Mouse (Mus musculus): Measurements from ENCODE around the gene Sgpp2. TPM values are rescaled to one million over a fixed set of nuclear protein-coding genes. Genes with fewer than 3 reads are reported as not detected.

Sgpp2 gene
- polyA plus RNA-seq, 1 experiment from 2014 or later, result 22.1 TPM

DNA sequence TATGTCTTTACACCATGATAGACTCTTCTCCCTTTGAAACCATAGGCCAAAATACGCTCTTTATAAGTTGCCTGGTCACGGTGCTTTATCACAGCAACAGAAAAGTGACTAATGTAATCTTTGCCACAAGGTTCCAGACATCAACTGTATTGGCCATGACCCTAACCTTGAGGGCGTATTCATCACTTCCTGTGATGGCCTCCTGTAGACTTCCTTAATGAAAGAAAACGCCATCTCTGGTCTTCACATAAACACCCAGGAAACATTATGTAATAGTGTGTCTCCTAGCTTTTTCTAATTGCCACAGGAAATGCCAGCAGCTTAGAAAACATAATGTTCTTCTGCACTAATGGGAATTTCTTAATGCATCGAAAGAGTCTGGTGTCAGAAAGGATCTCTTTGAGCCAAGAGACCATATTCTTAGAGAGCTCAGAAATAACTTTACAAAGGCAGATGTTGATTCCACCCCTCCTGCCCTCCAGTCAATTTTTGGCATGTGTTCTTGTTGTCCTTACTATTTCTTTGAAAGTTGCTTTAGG is 20.5 kb downstream of the Sgpp2 start:
- WGBS, result 76% methylated on average over 5 of the region's 5 CpGs

GRCm38 (mm10) chr1:78337726-78338125 is 27.6 kb downstream of the Sgpp2 start:
- Histone ChIP-seq H3K27ac (ENCODE audit: low read length) (peak overlapping the region; percentile 23; the same call in 1 of the 2 replicates), H3K27me3 (ENCODE audit: insufficient read depth, low read length) (no peaks in the 10 kb centered on the region), H3K9ac (replicated peaks; ENCODE audit: low read length) (0 out of 2 replicates have a peak overlapping the region, but pooled peaks have one; percentile 14), H3K4me1 (ENCODE audit: insufficient read depth, low read length) (peaks cover 28% of the 10 kb centered on the region), H3K4me3 (ENCODE audit: low read length) (peak overlapping the region; percentile 2; the same call in 1 of the 2 replicates), H3K36me3 (ENCODE audit: insufficient read depth, low read length) (no peaks in the 10 kb centered on the region), H3K4me2 (replicated peaks; ENCODE audit: low read depth, low read length) (peak overlapping the region; percentile 40), H3K9me3 (ENCODE audit: low read length) (no peaks in the 10 kb centered on the region)
- WGBS, result 24% methylated on average over 7 of the region's 7 CpGs
- no peak for ATAC-seq (ENCODE audit: low FRiP score, low TSS enrichment)

More for the DNA sequence above, 20.5 kb downstream of the Sgpp2 start:
- Histone ChIP-seq H3K4me1 (ENCODE audit: insufficient read depth, low read length) (no peaks in the 10 kb centered on the region; the same call in 1 of the 2 replicates), H3K4me2 (replicated peaks; ENCODE audit: low read depth, low read length) (no peak overlapping the region), H3K9ac (replicated peaks; ENCODE audit: low read length) (no peak overlapping the region), H3K27me3 (ENCODE audit: insufficient read depth, low read length) (no peaks in the 10 kb centered on the region), H3K27ac (ENCODE audit: low read length) (no peak overlapping the region), H3K4me3 (ENCODE audit: low read length) (no peak overlapping the region), H3K36me3 (ENCODE audit: insufficient read depth, low read length) (no peaks in the 10 kb centered on the region), H3K9me3 (ENCODE audit: low read length) (no peaks in the 10 kb centered on the region)
- no peak for ATAC-seq (ENCODE audit: low FRiP score, low TSS enrichment)

DNA sequence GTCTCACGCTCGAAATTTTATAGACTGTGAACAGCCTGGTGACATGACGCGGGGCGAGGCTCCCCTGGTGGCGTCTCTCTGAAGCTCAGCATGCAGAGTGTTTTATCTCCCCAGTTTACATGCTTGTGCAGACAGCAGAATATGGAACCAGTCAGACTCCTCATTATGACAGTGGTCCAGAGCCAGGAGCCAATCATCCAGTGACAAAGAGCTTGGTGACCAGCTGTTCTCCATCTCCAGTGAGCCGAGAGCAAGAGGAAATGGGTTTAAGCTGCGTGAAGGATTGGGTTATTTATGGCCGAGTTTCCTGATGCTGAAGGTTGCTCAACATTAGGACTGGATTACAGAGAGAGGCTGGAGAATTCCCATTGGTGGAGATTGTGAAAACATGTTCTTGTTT is 28.1 kb downstream of the Sgpp2 start:
- peak overlapping the region; percentile 2; the same call in 1 of the 2 replicates for H3K4me3 ChIP-seq (ENCODE audit: low read length)
- H3K9me3 ChIP-seq (ENCODE audit: low read length), result no peaks in the 10 kb centered on the region
- no peaks in the 10 kb centered on the region for H3K36me3 ChIP-seq (ENCODE audit: insufficient read depth, low read length)
- peak overlapping the region; percentile 72 for H3K27ac ChIP-seq (ENCODE audit: low read length)
- no peak overlapping the region for H3K9ac ChIP-seq (replicated peaks; ENCODE audit: low read length)
- ATAC-seq (ENCODE audit: low FRiP score, low TSS enrichment), result peak; percentile 95
- H3K4me1 ChIP-seq (ENCODE audit: insufficient read depth, low read length), result peaks cover 28% of the 10 kb centered on the region
- peak overlapping the region; percentile 40 for H3K4me2 ChIP-seq (replicated peaks; ENCODE audit: low read depth, low read length)
- WGBS, result 9% methylated on average over 9 of the region's 9 CpGs
- no peaks in the 10 kb centered on the region for H3K27me3 ChIP-seq (ENCODE audit: insufficient read depth, low read length)

DNA sequence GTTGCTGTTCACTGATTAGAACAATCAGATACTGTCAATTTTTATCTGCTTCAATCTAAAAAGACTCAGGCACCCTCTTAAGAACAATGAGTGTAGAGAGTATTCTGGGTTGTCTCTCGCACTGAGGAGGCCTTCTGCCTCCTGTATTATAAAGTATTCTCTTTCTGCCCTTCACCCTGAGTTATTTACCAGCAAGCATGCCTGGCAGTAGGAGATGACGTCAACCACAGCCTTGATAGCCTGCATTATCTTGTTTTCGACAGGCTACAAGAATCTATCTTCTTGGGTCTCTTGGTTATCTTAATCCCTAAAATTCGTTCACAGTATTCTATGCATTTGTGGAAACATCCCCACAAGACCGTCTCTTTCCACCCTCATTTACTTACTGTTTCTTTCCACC is 29.8 kb downstream of the Sgpp2 start:
- WGBS, result 61% methylated on average over 5 of the region's 5 CpGs
- Histone ChIP-seq H3K4me3 (ENCODE audit: low read length) (no peak overlapping the region), H3K9ac (replicated peaks; ENCODE audit: low read length) (no peak overlapping the region), H3K4me2 (replicated peaks; ENCODE audit: low read depth, low read length) (no peak overlapping the region), H3K27ac (ENCODE audit: low read length) (no peak overlapping the region), H3K4me1 (ENCODE audit: insufficient read depth, low read length) (peaks cover 28% of the 10 kb centered on the region), H3K27me3 (ENCODE audit: insufficient read depth, low read length) (no peaks in the 10 kb centered on the region), H3K9me3 (ENCODE audit: low read length) (no peaks in the 10 kb centered on the region), H3K36me3 (ENCODE audit: insufficient read depth, low read length) (no peaks in the 10 kb centered on the region)
- no peak for ATAC-seq (ENCODE audit: low FRiP score, low TSS enrichment)

- Histone ChIP-seq H3K27me3 (ENCODE audit: insufficient read depth, low read length) (no peaks in the 10 kb centered on the region), H3K4me3 (ENCODE audit: low read length) (no peak overlapping the region), H3K9me3 (ENCODE audit: low read length) (no peaks in the 10 kb centered on the region), H3K4me2 (replicated peaks; ENCODE audit: low read depth, low read length) (no peak overlapping the region), H3K36me3 (ENCODE audit: insufficient read depth, low read length) (no peaks in the 10 kb centered on the region), H3K9ac (replicated peaks; ENCODE audit: low read length) (no peak overlapping the region), H3K27ac (ENCODE audit: low read length) (no peak overlapping the region), H3K4me1 (ENCODE audit: insufficient read depth, low read length) (peaks cover 28% of the 10 kb centered on the region)
- 33% methylated on average over 5 of the region's 5 CpGs for WGBS
- ATAC-seq (ENCODE audit: low FRiP score, low TSS enrichment), result no peak
These were observed 30.4 kb downstream of the Sgpp2 start for GRCm38 (mm10) chr1:78340584-78340983.

GRCm38 (mm10) chr1:78347317-78347806 is 37.2 kb downstream of the Sgpp2 start:
- no peak overlapping the region for H3K4me2 ChIP-seq (replicated peaks; ENCODE audit: low read depth, low read length)
- H3K27me3 ChIP-seq (ENCODE audit: insufficient read depth, low read length), result no peaks in the 10 kb centered on the region
- H3K4me1 ChIP-seq (ENCODE audit: insufficient read depth, low read length), result peaks cover 8% of the 10 kb centered on the region; the same call in 1 of the 2 replicates
- no peak overlapping the region for H3K4me3 ChIP-seq (ENCODE audit: low read length)
- no peak overlapping the region for H3K9ac ChIP-seq (replicated peaks; ENCODE audit: low read length)
- no peak overlapping the region for H3K27ac ChIP-seq (ENCODE audit: low read length)
- H3K9me3 ChIP-seq (ENCODE audit: low read length), result no peaks in the 10 kb centered on the region
- 84% methylated on average over 12 of the region's 12 CpGs for WGBS
- no peaks in the 10 kb centered on the region for H3K36me3 ChIP-seq (ENCODE audit: insufficient read depth, low read length)
- no peak for ATAC-seq (ENCODE audit: low FRiP score, low TSS enrichment)

GRCm38 (mm10) chr1:78349219-78349618 is 39.1 kb downstream of the Sgpp2 start:
- no peak overlapping the region for H3K4me3 ChIP-seq (ENCODE audit: low read length)
- 95% methylated on average over 1 of the region's 1 CpGs for WGBS
- H3K9me3 ChIP-seq (ENCODE audit: low read length), result no peaks in the 10 kb centered on the region
- ATAC-seq (ENCODE audit: low FRiP score, low TSS enrichment), result no peak
- H3K27ac ChIP-seq (ENCODE audit: low read length), result 0 out of 2 replicates have a peak overlapping the region, but pooled peaks have one; percentile 8
- H3K27me3 ChIP-seq (ENCODE audit: insufficient read depth, low read length), result no peaks in the 10 kb centered on the region
- no peaks in the 10 kb centered on the region for H3K36me3 ChIP-seq (ENCODE audit: insufficient read depth, low read length)
- no peak overlapping the region for H3K4me2 ChIP-seq (replicated peaks; ENCODE audit: low read depth, low read length)
- H3K4me1 ChIP-seq (ENCODE audit: insufficient read depth, low read length), result peaks cover 8% of the 10 kb centered on the region
- H3K9ac ChIP-seq (replicated peaks; ENCODE audit: low read length), result no peak overlapping the region

GRCm38 (mm10) chr1:78353254-78353653 is 43.1 kb downstream of the Sgpp2 start:
- no peaks in the 10 kb centered on the region for H3K36me3 ChIP-seq (ENCODE audit: insufficient read depth, low read length)
- H3K4me1 ChIP-seq (ENCODE audit: insufficient read depth, low read length), result peaks cover 19% of the 10 kb centered on the region
- no peak overlapping the region for H3K27ac ChIP-seq (ENCODE audit: low read length)
- no peak overlapping the region for H3K9ac ChIP-seq (replicated peaks; ENCODE audit: low read length)
- no peaks in the 10 kb centered on the region for H3K9me3 ChIP-seq (ENCODE audit: low read length)
- WGBS, result 88% methylated on average over 1 of the region's 1 CpGs
- H3K4me2 ChIP-seq (replicated peaks; ENCODE audit: low read depth, low read length), result no peak overlapping the region
- no peak for ATAC-seq (ENCODE audit: low FRiP score, low TSS enrichment)
- no peak overlapping the region for H3K4me3 ChIP-seq (ENCODE audit: low read length)
- H3K27me3 ChIP-seq (ENCODE audit: insufficient read depth, low read length), result 0 out of 2 replicates have a peak, but pooled peaks cover 3% of the 10 kb centered on the region

- WGBS, result 27% methylated on average over 4 of the region's 4 CpGs
These were observed 45.0 kb downstream of the Sgpp2 start for GRCm38 (mm10) chr1:78355123-78355522.

DNA sequence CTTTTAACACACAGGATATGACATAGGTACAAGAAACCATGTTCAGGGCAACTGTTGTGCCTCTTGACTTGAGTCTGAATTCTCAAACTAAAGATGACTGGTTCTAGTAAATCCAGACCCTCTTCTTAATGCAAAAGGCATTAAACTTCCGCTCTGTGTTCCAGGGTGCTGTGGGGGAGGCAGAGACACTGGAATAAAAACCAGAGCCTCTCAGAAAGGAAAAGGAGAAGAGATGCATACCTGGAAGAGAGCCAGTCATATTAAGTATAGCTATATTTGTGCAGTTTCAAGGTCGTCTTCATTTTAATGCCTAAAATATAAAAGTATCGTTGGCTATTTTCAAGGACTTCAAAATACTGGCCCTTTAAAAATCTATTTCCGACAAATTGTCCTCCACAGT is 47.3 kb downstream of the Sgpp2 start:
- no peak for ATAC-seq (ENCODE audit: low FRiP score, low TSS enrichment)
- H3K36me3 ChIP-seq (ENCODE audit: insufficient read depth, low read length), result no peaks in the 10 kb centered on the region
- 49% methylated on average over 4 of the region's 4 CpGs for WGBS
- H3K27ac ChIP-seq (ENCODE audit: low read length), result no peak overlapping the region
- H3K4me3 ChIP-seq (ENCODE audit: low read length), result no peak overlapping the region
- no peak overlapping the region for H3K9ac ChIP-seq (replicated peaks; ENCODE audit: low read length)
- H3K4me2 ChIP-seq (replicated peaks; ENCODE audit: low read depth, low read length), result no peak overlapping the region
- peaks cover 14% of the 10 kb centered on the region for H3K4me1 ChIP-seq (ENCODE audit: insufficient read depth, low read length)
- 0 out of 2 replicates have a peak, but pooled peaks cover 3% of the 10 kb centered on the region for H3K27me3 ChIP-seq (ENCODE audit: insufficient read depth, low read length)
- no peaks in the 10 kb centered on the region for H3K9me3 ChIP-seq (ENCODE audit: low read length)

More at GRCm38 (mm10) chr1:78355123-78355522, 45.0 kb downstream of the Sgpp2 start:
- Histone ChIP-seq H3K9me3 (ENCODE audit: low read length) (no peaks in the 10 kb centered on the region), H3K27ac (ENCODE audit: low read length) (no peak overlapping the region), H3K4me3 (ENCODE audit: low read length) (no peak overlapping the region), H3K27me3 (ENCODE audit: insufficient read depth, low read length) (0 out of 2 replicates have a peak, but pooled peaks cover 3% of the 10 kb centered on the region), H3K36me3 (ENCODE audit: insufficient read depth, low read length) (no peaks in the 10 kb centered on the region), H3K4me2 (replicated peaks; ENCODE audit: low read depth, low read length) (no peak overlapping the region), H3K4me1 (ENCODE audit: insufficient read depth, low read length) (peaks cover 19% of the 10 kb centered on the region), H3K9ac (replicated peaks; ENCODE audit: low read length) (no peak overlapping the region)
- peak; percentile 71 for ATAC-seq (ENCODE audit: low FRiP score, low TSS enrichment)

All from kidney, embryonic 16.5 days (tissue).